Mouse (Mus musculus): ENCODE data around the gene Wfdc15a. TPM values are rescaled to one million over a fixed set of nuclear protein-coding genes. Genes with fewer than 3 reads are reported as not detected.

Gene Wfdc15a
- total RNA-seq, 2 experiments from 2014 or later = not detected

- DNase-seq (ENCODE audit: low spot score) = no peak
Measured at GRCm38 (mm10) chr2:164177831-164178230, 22.1 kb downstream of the Wfdc15a start.

GRCm38 (mm10) chr2:164175850-164176249 is 24.1 kb downstream of the Wfdc15a start:
- DNase-seq (ENCODE audit: low spot score) = no peak

GRCm38 (mm10) chr2:164174649-164175395 is 25.1 kb downstream of the Wfdc15a start:
- DNase-seq (ENCODE audit: low spot score) = no peak

DNA sequence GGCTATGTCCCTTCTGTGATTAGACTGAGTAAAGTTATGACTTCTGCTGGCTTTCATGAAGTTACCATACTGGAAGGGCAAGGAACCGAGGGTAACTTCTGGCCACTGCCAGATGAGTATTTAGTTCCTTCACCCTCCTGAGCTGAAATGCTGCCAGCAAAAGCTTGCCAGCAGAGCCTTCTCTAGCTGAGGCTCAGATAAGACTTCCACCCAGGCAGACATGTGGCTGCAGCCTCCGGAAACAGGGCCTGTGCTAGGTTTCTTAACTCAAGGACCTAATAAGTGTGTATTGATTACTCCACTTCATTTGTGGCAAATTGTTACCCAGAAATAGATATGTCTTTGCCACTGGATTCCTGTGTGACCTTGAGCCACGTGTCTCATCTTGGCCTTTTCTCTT is 26.5 kb downstream of the Wfdc15a start:
- peak; percentile 57 for DNase-seq (ENCODE audit: low spot score)

- no peak for DNase-seq (ENCODE audit: low spot score)
Measured at GRCm38 (mm10) chr2:164170902-164171301, 29.0 kb downstream of the Wfdc15a start, which contains the start of gene Kcns1. Gene Kcns1, minus strand, starts transcription at chr2:164171113.

GRCm38 (mm10) chr2:164170326-164170725 is 29.6 kb downstream of the Wfdc15a start:
- no peak for DNase-seq (ENCODE audit: low spot score)

DNA sequence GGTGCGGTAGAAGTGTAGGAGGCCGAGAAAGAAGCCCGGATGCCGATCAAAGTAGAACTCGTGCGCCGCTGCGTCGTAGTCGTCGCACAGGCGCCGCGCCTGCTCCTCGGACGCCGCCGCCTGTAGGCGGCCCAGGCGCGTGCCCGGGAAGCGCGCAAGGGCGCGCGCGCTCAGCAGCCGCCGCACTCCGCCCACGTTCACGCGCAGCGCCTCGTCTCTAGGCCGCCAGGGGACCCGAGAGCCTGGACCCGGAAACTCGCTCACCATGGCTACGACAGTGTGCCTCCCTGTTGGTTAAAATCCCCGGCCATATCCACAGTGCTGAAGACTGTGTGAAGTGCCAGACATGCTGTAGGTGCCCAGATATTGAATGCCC is 31.4 kb downstream of the Wfdc15a start:
- no peak for DNase-seq (ENCODE audit: low spot score)

- DNase-seq (ENCODE audit: low spot score) = no peak
Measured at GRCm38 (mm10) chr2:164167752-164168570, 32.0 kb downstream of the Wfdc15a start.

- no peak for DNase-seq (ENCODE audit: low spot score)
Measured at GRCm38 (mm10) chr2:164164941-164165340, 35.0 kb downstream of the Wfdc15a start.

DNA sequence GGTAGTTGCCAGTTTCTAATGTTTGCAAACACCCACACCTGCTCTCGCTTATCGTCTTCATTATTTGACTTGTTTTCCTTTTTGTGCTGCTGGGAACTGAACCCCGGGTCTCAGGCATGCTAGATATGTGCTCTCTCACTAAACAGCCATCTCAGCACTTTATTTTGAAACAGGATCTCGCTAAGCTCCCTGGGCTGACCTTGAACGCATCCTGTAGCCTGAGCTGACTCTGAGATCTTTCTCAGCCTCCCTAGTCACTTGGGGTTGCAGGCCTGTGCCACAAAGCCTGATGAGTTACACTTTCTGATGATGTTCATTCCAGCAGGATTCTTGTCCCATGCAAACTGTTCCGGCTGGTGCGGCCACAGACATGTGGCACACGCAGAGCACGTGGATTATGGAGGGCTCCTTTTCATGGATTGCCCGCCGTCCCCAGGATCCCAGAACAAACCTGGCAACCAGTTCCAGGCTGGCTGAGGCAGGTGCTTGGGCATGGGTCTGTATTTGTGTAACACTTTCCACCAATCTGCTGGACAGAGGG is 38.3 kb downstream of the Wfdc15a start:
- DNase-seq (ENCODE audit: low spot score) = no peak

DNA sequence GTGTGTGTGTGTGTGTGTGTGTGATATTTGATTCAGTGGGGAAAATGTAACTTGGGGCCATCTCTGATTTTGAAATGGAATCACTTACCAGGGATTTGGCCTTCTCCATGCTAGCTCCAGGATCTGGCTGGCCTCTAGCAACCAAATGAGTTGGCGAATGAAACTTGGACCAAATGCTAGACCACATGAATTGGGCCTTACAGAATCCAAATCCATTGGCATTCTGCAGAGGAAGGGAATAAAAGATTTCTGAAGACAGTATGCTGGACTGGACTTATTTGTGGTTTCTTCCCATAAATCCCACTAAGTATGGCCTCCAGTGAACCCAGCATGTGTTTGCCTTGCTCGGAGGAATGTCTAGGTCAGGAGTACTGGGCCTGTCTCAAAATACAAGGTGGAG is 41.1 kb downstream of the Wfdc15a start:
- peak; percentile 28 for DNase-seq (ENCODE audit: low spot score)

GRCm38 (mm10) chr2:164156158-164156557 is 43.8 kb downstream of the Wfdc15a start:
- no peak for DNase-seq (ENCODE audit: low spot score)

DNA sequence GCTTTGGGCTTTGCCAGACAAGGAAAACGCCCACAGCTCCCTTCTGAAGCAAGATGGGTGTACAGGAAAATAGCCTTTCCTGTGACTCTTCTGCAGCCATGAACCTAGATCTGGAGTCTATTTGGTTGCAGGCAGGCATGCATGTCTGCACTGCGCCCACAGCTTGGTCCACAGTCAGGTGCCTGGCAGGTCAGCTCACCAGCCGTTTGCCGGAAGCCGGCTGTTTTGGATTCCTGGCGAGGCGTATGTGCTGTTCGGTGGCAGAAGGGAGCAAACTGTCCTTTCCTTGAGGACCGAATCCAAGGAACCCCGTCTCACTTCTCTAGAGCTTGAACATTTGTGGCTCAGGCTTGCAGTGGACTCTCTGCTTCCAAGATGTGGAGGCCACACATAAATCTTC is 45.9 kb downstream of the Wfdc15a start:
- DNase-seq (ENCODE audit: low spot score) = no peak

GRCm38 (mm10) chr2:164152341-164152740 is 47.6 kb downstream of the Wfdc15a start:
- DNase-seq (ENCODE audit: low spot score) = no peak

DNA sequence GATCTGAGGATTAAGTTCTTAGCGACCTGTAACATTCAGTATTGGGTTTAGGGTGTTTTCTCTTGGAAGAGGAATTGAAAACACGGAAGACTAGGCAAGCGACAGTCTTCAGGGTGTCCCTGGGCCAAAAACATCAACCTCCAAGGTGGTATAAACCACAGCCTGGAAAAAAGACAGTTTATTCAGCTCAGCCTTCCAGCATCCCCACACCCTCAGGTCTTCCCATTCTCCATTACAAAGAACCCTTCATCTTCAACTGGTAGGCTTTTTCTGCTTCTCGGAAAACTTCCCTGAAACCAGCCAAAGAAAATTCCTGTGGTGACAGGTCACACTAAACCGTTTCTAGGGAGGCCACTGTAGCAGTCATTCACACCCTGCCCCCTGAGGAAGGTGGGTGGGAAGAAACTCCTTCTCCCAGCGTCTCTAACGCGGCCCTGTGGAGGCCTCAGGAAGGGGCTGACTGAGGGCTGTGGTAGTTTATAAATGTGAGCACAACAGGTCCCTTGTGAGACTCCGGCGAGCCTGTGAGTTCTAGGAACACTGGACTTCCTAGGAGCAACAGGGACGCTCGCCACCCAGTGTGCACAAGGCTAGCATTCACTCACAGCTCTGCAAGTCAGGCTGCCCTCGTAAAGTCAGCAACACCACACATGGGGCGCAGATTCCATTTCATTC is 49.7 kb downstream of the Wfdc15a start:
- no peak for DNase-seq (ENCODE audit: low spot score)

Other genes with a start within 250 kb of the Wfdc15a start
- gene Ywhab, start 205.2 kb downstream of the Wfdc15a start, total RNA-seq (2021) = 10 to 100 TPM; 39.3 to 42.4 TPM
- gene Pabpc1l, start 174.7 kb downstream of the Wfdc15a start, total RNA-seq (2021) = under 1 TPM in 1 of 2 experiments, not detected in 1; 0.62 TPM
- gene Stk4, start 129.8 kb downstream of the Wfdc15a start, total RNA-seq (2021) = 1 to 10 TPM; 8.3 to 9.2 TPM
- 10 to 100 TPM; 15.8 to 16.3 TPM for gene Tomm34, start 129.0 kb downstream of the Wfdc15a start, total RNA-seq (2021)
- gene Kcns1, start 29.0 kb downstream of the Wfdc15a start, total RNA-seq (2021) = 1 to 10 TPM; 1.4 to 1.5 TPM
- gene Wfdc5, start 17.4 kb downstream of the Wfdc15a start, total RNA-seq (2021) = under 1 TPM in 1 of 2 experiments, not detected in 1; 0.11 TPM
- gene Wfdc12, start 9.5 kb downstream of the Wfdc15a start, total RNA-seq (2021) = not detected
- gene Wfdc15b, start 21.5 kb upstream of the Wfdc15a start, total RNA-seq (2021) = not detected
- gene Svs2, start 38.3 kb upstream of the Wfdc15a start, total RNA-seq (2021) = not detected
- not detected for gene Svs3b, start 56.5 kb upstream of the Wfdc15a start, total RNA-seq (2021)
- not detected for gene Svs4, start 78.3 kb upstream of the Wfdc15a start, total RNA-seq (2021)
- gene Svs3a, start 89.1 kb upstream of the Wfdc15a start, total RNA-seq (2021) = not detected
- not detected for gene Svs6, start 116.6 kb upstream of the Wfdc15a start, total RNA-seq (2021)
- gene Svs5, start 132.6 kb upstream of the Wfdc15a start, total RNA-seq (2021) = not detected
- under 1 TPM in 1 of 2 experiments, not detected in 1; 0.73 TPM for gene Slpi, start 189.0 kb upstream of the Wfdc15a start, total RNA-seq (2021)
- gene Rbpjl, start 203.0 kb upstream of the Wfdc15a start, total RNA-seq (2021) = not detected
- under 1 TPM; 0.59 to 0.78 TPM for gene Matn4, start 205.0 kb upstream of the Wfdc15a start, total RNA-seq (2021)
- 10 to 100 TPM; 62.6 to 77.3 TPM for gene Sdc4, start 243.8 kb upstream of the Wfdc15a start, total RNA-seq (2021)

Data from gastrocnemius, adult 18-20 months (tissue).